Mouse (Mus musculus): ENCODE data around the gene Synpo2l.

- TF ChIP-seq CTCF (IDR thresholded peaks at IDR 0.05; ENCODE audit: borderline replicate concordance, extremely low read depth, insufficient read depth, insufficient read length) (no peak), POLR2A (IDR thresholded peaks at IDR 0.05; ENCODE audit: borderline replicate concordance, extremely low read depth, insufficient read depth, insufficient read length, poor library complexity, severe bottlenecking) (no peak)
These were observed 32.2 kb upstream of the Synpo2l start for GRCm38 (mm10) chr14:20700362-20700761.

Measured in brain, embryonic 14.5 days (tissue).